Mouse (Mus musculus): ENCODE measurements around the gene Tmem185a. TPM values are rescaled to one million over a fixed set of nuclear protein-coding genes. Genes with fewer than 3 reads are reported as not detected.
"Not testable (repeated sequence)": the region's sequence is repeated elsewhere in the genome, so short reads cannot be mapped to it uniquely, and the experiment has no call there.

The Tmem185a gene
- 10 to 100 TPM; 18.1 to 22.7 TPM for polyA plus RNA-seq (2017; shearing (Covaris generic))

GRCm38 (mm10) chrX:70476792-70477776 is at the start of gene Tmem185a:
Gene Tmem185a, minus strand, starts transcription at chrX:70477180.
- peak; percentile 83 for ATAC-seq

GRCm38 (mm10) chrX:70514413-70514812 is 37.4 kb upstream of the Tmem185a start:
- ATAC-seq = not testable (repeated sequence)

DNA sequence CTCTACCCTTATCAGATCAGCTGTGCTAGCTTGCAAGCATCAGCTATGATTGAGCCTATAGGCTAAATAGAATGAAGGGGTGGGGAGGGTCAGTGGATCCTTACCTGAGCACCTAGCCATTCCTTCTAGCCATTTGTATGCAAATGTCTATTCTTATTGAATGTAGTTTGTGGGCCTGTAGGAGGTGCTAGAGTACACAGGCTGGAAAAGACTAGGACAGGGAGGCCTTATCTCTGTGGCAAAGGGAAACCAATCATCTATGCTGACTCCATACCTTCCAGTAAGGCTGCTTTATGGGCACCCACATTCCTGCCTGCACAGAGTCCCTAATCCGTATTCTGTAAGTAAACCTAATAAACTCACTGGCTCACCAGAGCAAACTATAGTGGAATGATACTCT is 10.3 kb upstream of the Tmem185a start:
- not testable (repeated sequence) for ATAC-seq

DNA sequence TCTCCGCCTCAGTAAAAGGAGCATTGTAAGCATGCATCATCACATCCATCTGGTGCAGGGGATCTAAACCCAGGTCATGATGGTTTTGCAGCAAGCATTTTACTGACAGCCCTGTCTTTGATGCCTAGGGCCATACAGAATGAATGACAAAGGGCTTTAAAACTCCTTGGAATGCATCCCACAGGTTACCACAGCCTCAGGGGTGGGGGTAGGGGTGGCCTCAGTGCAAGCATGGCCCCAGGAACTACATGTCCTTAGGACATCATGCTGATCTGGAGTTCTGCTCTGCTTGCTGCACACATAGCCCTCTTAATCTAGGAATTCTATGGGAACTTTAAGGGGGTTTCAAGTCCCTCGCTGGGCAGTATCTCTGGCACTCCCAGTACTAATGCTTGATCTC is 5.2 kb upstream of the Tmem185a start:
- ATAC-seq = no peak

DNA sequence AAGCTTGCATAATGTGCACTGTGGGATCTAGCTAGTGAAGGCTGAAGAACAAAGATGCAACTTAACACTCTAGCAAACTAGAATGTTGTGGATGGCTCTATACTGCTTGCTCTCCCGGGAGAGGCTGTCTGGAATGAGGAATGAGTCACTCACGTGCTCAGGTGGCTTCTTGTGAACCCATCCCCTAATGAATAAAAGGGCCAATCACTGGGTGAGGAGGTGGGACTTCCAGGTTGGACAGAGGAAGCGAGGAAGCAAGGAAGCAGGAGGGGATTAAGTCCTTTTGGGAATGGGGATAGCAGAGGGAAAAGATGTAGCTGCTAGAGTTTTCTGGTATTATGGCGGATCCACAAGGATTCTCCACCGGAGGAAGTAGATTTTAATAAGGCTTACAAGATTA is 1.7 kb upstream of the Tmem185a start:
- no peak for ATAC-seq

DNA sequence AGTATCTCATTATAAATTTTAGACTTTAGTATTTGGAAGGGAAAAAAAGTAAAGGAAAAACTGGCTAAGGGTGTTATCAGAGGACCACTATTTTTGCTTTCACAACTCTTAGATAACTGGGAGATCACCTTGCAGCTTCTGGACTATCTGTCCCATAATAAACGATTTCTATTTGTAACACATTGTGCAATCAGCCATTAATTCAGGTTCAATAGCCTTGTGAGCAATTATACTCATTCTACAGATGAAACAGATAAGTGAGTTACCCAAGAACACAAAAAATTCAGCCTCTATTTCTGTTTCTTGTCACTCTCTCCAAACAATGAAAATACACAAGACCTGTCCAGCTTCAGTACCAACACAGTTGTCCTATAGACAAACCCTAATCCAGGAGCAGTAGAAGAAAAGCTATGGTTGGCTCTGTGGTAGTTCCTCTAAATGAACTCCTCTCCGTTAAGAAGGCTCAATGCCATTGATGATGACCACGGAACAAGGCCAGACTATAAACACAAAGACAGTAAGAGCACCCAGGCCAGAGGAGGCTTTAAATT is 1.7 kb downstream of the Tmem185a start:
- ATAC-seq = no peak

GRCm38 (mm10) chrX:70466897-70467296 is 10.1 kb downstream of the Tmem185a start:
- no peak for ATAC-seq

- ATAC-seq = no peak
Observed at GRCm38 (mm10) chrX:70465489-70465888, 11.5 kb downstream of the Tmem185a start.

DNA sequence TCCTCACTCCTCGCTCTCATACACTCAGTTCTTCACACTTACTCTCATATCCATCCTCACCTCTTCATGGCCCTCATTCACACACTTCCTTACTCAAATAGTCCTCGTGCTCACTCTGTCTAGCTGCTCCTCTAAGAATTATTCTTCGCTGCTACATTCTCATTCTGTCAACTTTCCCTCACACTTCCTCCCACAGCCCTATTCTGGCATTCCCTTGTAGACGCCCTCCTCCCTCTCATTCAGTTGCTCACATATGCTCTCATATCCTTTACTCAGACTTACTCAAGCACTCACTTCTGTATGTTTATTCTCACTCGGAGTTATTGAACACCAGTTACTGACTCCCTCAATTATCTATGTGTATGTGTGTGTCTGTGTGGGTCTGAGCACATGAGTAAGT is 13.4 kb downstream of the Tmem185a start:
- ATAC-seq = no peak

DNA sequence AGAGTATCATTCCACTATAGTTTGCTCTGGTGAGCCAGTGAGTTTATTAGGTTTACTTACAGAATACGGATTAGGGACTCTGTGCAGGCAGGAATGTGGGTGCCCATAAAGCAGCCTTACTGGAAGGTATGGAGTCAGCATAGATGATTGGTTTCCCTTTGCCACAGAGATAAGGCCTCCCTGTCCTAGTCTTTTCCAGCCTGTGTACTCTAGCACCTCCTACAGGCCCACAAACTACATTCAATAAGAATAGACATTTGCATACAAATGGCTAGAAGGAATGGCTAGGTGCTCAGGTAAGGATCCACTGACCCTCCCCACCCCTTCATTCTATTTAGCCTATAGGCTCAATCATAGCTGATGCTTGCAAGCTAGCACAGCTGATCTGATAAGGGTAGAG is 24.6 kb downstream of the Tmem185a start:
- ATAC-seq = not testable (repeated sequence)

DNA sequence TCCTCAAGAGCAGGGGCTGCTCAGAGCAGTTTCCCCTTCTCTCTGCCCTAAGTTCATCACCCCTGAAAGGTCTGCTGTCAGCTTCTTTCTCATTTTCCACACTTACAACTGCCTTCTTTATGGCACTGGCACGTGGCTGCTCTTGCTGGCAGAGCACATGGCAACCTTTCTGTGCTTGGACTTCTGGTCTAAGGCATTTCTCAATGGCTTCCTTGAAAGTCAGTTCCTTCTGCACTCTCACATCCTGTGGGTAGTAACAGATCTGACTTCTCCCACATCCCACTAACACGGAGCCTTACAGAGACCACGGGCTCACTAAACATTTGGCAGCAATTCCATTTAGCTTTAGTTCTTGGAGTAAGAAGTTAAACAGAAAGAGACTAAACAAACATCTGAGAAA is 51.5 kb downstream of the Tmem185a start:
- not testable (repeated sequence) for ATAC-seq

Other genes with a start within 250 kb of the Tmem185a start
- 1 to 10 TPM; 4.8 to 6.2 TPM for gene Ids, start 112.1 kb downstream of the Tmem185a start, polyA plus RNA-seq (2017; shearing (Covaris generic))
- 10 to 100 TPM; 33.3 to 37.6 TPM for gene 1110012L19Rik, start 91.3 kb downstream of the Tmem185a start, polyA plus RNA-seq (2017; shearing (Covaris generic))

All from CD4-positive, CD25-positive, alpha-beta regulatory T cell, adult 4 months (primary cell).